Mouse (Mus musculus): ENCODE results near the gene Otulinl.

Otulinl gene

GRCm38 (mm10) chr15:27680997-27681396 is 382 bp downstream of the Otulinl start:
- peak; percentile 81 for DNase-seq (ENCODE audit: low read depth)

- DNase-seq (ENCODE audit: low read depth) = no peak
Measured at GRCm38 (mm10) chr15:27678511-27678910, 2.9 kb downstream of the Otulinl start.

GRCm38 (mm10) chr15:27677801-27678200 is 3.6 kb downstream of the Otulinl start:
- DNase-seq (ENCODE audit: low read depth) = no peak

GRCm38 (mm10) chr15:27676211-27676610 is 5.2 kb downstream of the Otulinl start:
- DNase-seq (ENCODE audit: low read depth) = no peak

GRCm38 (mm10) chr15:27675122-27675521 is 6.3 kb downstream of the Otulinl start:
- no peak for DNase-seq (ENCODE audit: low read depth)

- DNase-seq (ENCODE audit: low read depth) = no peak
Measured at GRCm38 (mm10) chr15:27674041-27674440, 7.3 kb downstream of the Otulinl start.

GRCm38 (mm10) chr15:27673151-27673550 is 8.2 kb downstream of the Otulinl start:
- DNase-seq (ENCODE audit: low read depth) = no peak

GRCm38 (mm10) chr15:27672259-27672658 is 9.1 kb downstream of the Otulinl start:
- DNase-seq (ENCODE audit: low read depth) = no peak

GRCm38 (mm10) chr15:27671612-27672245 is 9.7 kb downstream of the Otulinl start:
- DNase-seq (ENCODE audit: low read depth) = peak; percentile 71

- peak; percentile 93 for DNase-seq (ENCODE audit: low read depth)
Measured at GRCm38 (mm10) chr15:27670708-27671107, 10.7 kb downstream of the Otulinl start.

- DNase-seq (ENCODE audit: low read depth) = peak; percentile 85
Measured at GRCm38 (mm10) chr15:27669931-27670411, 11.4 kb downstream of the Otulinl start.

- DNase-seq (ENCODE audit: low read depth) = peak; percentile 55
Measured at GRCm38 (mm10) chr15:27669276-27669675, 12.1 kb downstream of the Otulinl start.

GRCm38 (mm10) chr15:27668557-27668956 is 12.8 kb downstream of the Otulinl start:
- DNase-seq (ENCODE audit: low read depth) = peak; percentile 69

- DNase-seq (ENCODE audit: low read depth) = peak; percentile 82
Measured at GRCm38 (mm10) chr15:27668001-27668461, 13.3 kb downstream of the Otulinl start.

GRCm38 (mm10) chr15:27666911-27667539 is 14.4 kb downstream of the Otulinl start:
- DNase-seq (ENCODE audit: low read depth) = peak; percentile 54

GRCm38 (mm10) chr15:27665392-27665911 is 15.9 kb downstream of the Otulinl start:
- no peak for DNase-seq (ENCODE audit: low read depth)

GRCm38 (mm10) chr15:27664126-27664525 is 17.3 kb downstream of the Otulinl start:
- DNase-seq (ENCODE audit: low read depth) = no peak

- DNase-seq (ENCODE audit: low read depth) = no peak
Measured at GRCm38 (mm10) chr15:27662699-27663098, 18.7 kb downstream of the Otulinl start.

GRCm38 (mm10) chr15:27661696-27662095 is 19.7 kb downstream of the Otulinl start:
- no peak for DNase-seq (ENCODE audit: low read depth)

GRCm38 (mm10) chr15:27659592-27660244 is 21.7 kb downstream of the Otulinl start:
- DNase-seq (ENCODE audit: low read depth) = peak; percentile 93

- DNase-seq (ENCODE audit: low read depth) = no peak
Measured at GRCm38 (mm10) chr15:27659143-27659542, 22.2 kb downstream of the Otulinl start.

- peak; percentile 49 for DNase-seq (ENCODE audit: low read depth)
Measured at GRCm38 (mm10) chr15:27658356-27658755, 23.0 kb downstream of the Otulinl start.

- DNase-seq (ENCODE audit: low read depth) = no peak
Measured at GRCm38 (mm10) chr15:27657866-27658265, 23.5 kb downstream of the Otulinl start.
